Mouse (Mus musculus): Measurements from ENCODE around the gene Ccnl1. TPM values are rescaled to one million over a fixed set of nuclear protein-coding genes. Genes with fewer than 3 reads are reported as not detected.

Ccnl1 gene
- 10 to 100 TPM; 57.7 to 79.7 (median 59.5) TPM for polyA plus RNA-seq (2017; shearing (Covaris generic))

DNA sequence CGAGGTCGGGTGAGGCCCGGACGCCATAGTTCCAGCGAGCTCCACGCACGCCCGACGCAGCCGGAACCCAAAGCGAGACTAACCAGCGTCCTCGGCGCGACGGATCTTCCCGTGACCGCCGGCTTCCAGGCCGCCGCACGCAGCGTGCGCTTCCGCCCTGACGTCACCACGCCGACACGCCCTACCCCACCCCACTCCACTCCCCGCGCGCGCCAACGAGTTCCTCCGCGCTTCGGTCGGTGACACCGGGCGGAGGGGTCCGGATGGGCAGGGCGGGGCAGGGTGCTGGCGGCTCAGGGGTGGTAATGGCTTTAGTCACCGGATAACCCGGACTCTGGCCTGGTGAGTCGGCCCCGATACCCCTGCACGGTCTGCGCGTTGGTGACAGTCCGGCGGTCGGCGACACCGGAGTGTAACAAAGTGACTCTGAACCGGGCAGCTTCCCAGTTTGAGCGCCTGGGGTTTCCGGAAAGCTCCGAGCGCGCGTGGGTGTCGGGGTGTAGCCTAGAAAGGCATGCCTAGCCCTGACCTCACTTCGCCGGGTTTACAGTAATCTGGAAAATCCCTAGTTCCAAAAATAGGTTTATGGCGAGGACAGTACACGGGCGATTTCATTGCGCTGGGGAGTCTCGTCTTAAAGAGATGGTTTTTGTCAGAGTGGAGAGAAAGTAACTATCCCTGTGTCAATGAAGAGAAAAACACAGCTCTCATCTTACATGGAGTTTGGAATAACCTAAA, at the start of gene Ccnl1:
TSS of gene Ccnl1 (minus strand) at position 148 of the 738 bp plus-strand sequence.
- peak; percentile 81 for ATAC-seq

GRCm38 (mm10) chr3:66004989-66005388, 46.9 kb upstream of the Ccnl1 start:
- ATAC-seq: no peak

GRCm38 (mm10) chr3:66004220-66004951, 46.3 kb upstream of the Ccnl1 start:
- ATAC-seq: no peak

GRCm38 (mm10) chr3:66000400-66000799, 42.4 kb upstream of the Ccnl1 start:
- ATAC-seq: no peak

DNA sequence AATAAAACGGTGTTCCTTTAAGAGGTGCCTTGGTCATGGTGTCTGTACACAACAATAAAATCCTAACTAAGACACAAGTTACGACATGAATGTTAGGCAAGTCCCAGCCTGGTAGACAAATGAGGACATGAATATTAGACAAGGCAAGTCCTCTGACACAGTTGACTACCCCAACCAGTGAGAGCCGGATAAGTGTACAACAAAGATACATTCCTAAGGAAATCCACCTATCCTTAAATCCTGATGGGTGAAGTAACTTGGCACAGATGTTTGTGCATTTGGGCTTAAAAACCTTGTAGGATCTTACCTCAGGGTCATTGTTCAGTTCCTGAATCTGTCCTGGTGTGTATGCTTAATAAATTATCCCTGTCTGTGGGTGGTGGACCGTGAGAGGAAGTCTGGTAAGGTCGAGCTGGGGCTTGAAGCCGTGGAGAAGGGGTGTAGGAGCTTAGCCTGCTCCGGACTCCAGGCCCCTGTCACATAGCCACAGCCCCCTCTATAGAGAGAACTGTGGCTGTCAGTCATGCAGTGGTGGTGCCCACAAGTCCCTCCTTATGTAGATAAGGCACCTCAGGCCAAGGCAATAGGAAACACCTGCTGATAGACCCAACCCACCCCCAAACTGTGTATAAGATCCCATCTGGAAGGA, 39.4 kb upstream of the Ccnl1 start:
- no peak for ATAC-seq

GRCm38 (mm10) chr3:65992395-65993340, 34.6 kb upstream of the Ccnl1 start:
- ATAC-seq: no peak

- ATAC-seq: peak; percentile 89
These were observed 33.1 kb upstream of the Ccnl1 start for GRCm38 (mm10) chr3:65990957-65991646.

GRCm38 (mm10) chr3:65990524-65990923, 32.5 kb upstream of the Ccnl1 start:
- ATAC-seq: no peak

DNA sequence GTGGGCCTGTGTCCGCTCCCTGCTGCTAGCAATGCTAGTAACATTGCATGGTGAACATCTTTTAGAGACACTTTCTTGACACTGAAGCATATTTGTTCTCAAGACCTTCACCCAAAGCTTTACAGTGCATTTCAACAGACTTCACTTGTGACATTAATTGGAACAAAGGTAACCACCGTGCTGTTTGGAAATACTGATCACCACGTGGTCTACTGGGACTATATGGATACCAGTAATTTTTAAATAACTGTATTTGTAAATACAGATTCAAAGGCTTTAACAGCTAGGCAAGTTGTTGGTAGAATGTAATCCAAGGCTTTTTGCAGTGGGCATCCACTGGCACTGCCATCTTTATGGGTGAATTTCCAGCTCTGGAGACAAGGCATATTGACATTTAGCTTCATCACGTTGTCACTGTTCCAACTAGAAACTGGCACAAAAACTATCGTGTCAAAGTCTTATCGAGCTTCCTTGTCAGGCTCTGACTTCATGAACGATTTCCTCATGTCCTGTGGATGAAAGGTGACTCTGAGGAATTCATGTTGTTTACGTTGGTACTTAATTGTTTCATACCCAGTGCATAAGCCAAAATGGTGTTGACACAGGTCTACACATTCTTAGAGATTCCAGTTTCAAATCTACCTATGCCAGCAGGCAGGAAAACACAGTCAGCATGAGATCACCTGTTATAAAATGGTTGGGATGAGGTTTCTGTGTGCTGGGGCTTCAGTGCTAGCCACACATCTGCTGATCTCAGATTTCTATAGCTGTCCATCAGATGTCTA, 30.9 kb upstream of the Ccnl1 start:
- ATAC-seq: no peak

DNA sequence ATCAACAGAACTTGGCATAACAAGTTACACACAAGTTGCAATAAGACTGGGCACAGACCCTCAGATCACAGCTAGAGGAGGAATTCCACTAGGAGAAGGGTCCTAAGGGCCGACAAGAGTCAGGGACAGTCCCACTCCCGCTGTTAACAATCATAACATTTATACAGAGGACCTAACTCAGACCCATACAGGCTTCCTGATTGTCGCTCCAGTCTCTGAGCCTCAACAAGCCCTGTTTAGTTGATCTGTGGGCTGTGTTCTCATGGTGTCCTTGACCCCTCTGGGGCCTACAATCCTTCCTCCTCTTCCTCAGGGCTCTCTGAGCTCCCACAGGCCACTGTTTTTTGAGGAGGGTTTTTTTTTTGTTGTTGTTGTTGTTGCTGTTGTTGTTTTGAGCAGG, 18.2 kb upstream of the Ccnl1 start:
- no peak for ATAC-seq

DNA sequence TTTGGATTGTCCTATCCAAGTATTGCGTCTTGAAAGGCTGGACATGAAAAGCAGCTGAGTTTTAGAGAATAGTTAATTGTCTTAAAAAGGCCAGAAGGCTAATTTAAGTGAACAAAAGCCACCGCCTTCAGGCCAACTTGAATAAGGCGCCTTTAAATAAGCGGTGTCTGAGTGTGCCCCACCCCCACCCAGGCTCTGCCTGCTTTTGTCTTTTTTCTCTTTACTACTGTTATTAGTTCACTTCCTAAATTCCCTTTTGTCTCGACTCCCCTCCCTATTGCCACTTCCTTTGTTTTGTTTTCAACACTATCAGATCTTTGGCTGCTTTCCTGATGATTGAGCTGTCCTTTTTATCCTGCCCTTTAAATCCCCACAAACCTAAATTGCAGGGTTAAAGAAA, 17.3 kb upstream of the Ccnl1 start:
- ATAC-seq: peak; percentile 41

GRCm38 (mm10) chr3:65974232-65975058, 16.4 kb upstream of the Ccnl1 start:
- ATAC-seq: peak; percentile 93

GRCm38 (mm10) chr3:65973501-65974231, 15.6 kb upstream of the Ccnl1 start:
- no peak for ATAC-seq

GRCm38 (mm10) chr3:65969196-65969595, 11.1 kb upstream of the Ccnl1 start:
- no peak for ATAC-seq

- no peak for ATAC-seq
These were observed 8.3 kb upstream of the Ccnl1 start for GRCm38 (mm10) chr3:65966360-65966759.

- no peak for ATAC-seq
These were observed 4.4 kb upstream of the Ccnl1 start for GRCm38 (mm10) chr3:65962270-65962930.

DNA sequence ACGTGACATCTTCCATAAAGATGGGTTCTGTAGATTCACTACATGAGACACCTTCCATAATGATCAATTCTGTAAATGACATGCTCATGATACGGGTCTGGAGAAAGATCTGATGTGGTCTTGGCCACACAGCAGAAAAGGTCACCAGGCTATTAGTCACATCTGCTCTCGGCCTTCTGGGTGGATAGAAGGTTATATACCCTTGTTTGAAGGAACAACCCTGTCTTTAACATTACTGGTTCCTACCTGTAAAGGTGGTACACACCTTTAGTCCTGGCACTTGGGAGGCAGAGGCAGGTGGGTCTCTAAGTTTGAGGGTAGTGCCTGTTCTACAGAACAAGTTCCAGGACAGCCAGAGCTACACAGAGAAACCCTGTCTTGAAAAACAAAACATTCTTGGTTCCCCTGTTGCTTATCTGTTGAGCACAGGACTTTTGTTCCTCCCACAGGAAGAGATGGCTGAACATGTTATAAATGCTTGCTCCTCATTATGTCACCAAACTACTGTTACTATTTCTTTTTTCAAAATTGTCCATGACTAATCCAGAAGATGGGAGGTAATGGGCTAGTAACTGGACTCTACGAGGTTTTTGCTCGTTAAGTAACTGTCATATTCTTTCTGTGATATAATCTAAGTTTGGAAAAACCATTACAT, 2.4 kb upstream of the Ccnl1 start:
- no peak for ATAC-seq

- ATAC-seq: no peak
These were observed 1.5 kb upstream of the Ccnl1 start for GRCm38 (mm10) chr3:65959416-65960001.

Data from inflammation-experienced regulatory T-cells, adult 6 months (primary cell).